Mouse (Mus musculus) gastrocnemius, adult 8-10 months (tissue): ENCODE results near the gene Mbd3. TPM values are rescaled to one million over a fixed set of nuclear protein-coding genes. Genes with fewer than 3 reads are reported as not detected.

Experiments
- DNase-seq, 2 experiments: peaks; one replicate each; pipeline ENCODE4 v3.0.0; 2022; ENCODE audit warnings: low spot score in 2 of 2
- microRNA-seq: library from miRNA; unstranded; fragments of <30 nt; microRNA quantifications from one replicate; pipeline ENCODE4 v1.2.0, GENCODE M21; 2022
- total RNA-seq, 4 experiments: library from RNA; stranded (reverse); gene quantifications; 2 replicates each; pipeline ENCODE4 v1.2.4; 2022

Mbd3 gene
- total RNA-seq, 4 experiments from 2014 or later: 120 to 138 (median 131) TPM

DNA sequence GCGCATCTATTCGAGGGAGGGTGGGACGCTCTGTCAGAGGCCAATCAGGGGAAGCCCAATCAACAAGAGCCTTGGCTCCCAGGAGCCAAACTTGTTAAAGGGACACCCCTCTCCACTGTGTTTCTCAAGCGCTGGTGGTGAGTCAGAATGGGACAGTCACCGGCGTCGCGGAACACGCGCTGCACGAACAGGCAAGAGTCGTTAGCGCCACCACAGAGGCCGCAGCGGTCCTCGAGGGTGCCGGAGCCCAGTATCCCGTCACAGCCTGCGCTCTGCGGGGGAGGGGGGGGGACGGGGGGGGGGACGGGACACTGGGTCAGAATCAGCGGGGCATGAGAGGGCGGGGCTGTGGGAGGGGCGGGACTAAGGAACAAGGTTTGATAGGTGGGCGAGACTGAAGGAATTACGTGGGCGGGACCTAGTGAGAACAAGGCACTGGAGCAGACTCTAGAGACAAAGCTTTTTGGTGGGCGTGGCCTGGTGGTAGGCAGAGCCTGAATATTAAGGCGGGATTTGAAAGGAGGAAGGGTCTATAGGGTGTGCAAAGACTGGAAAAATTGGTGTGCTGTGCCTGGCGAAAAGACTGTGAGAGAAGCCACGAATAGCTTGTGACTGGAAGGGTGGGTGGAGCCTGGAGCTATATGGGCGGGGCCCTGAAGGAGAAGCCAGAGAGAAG lies 56.5 kb downstream of the Mbd3 start:
- no peak for DNase-seq

Small RNA genes within 50 kb of the gene (microRNA-seq; reads per million reads assigned to microRNA genes)
- gene Gm22721: not detected

Other genes with a start within 250 kb of the Mbd3 start
- 10 to 100 TPM; 23.4 to 49.1 (median 31.4) TPM for gene Cirbp, start 233.6 kb downstream of the Mbd3 start, total RNA-seq
- 1 to 10 TPM; 4.3 to 7.8 (median 6.9) TPM for gene 1600002K03Rik, start 226.6 kb downstream of the Mbd3 start, total RNA-seq
- gene Efna2, start 220.1 kb downstream of the Mbd3 start, total RNA-seq: under 1 TPM; 0.19 to 0.48 (median 0.36) TPM
- gene Mum1, start 173.1 kb downstream of the Mbd3 start, total RNA-seq: 10 to 100 TPM; 12.7 to 16.9 (median 15.2) TPM
- 100 to 1,000 TPM; 576 to 623 (median 605) TPM for gene Ndufs7, start 150.4 kb downstream of the Mbd3 start, total RNA-seq
- gene Gamt, start 138.5 kb downstream of the Mbd3 start, total RNA-seq: 10 to 100 TPM; 19.5 to 33.6 (median 33.4) TPM
- gene Dazap1, start 138.1 kb downstream of the Mbd3 start, total RNA-seq: 10 to 100 TPM; 31.8 to 38.5 (median 34.6) TPM
- gene Rps15, start 107.1 kb downstream of the Mbd3 start, total RNA-seq: 100 to 1,000 TPM; 626 to 776 (median 688) TPM
- under 1 TPM; 0.24 to 0.54 (median 0.31) TPM for gene Apc2, start 103.6 kb downstream of the Mbd3 start, total RNA-seq
- gene 2310011J03Rik, start 79.0 kb downstream of the Mbd3 start, total RNA-seq: 1 to 10 TPM; 5.4 to 8.9 (median 6.6) TPM
- gene Pcsk4, start 70.1 kb downstream of the Mbd3 start, total RNA-seq: 1 to 10 TPM in 1 of 4 experiments, under 1 TPM in 3; 0.67 to 1.1 (median 0.91) TPM
- 1 to 10 TPM; 2.6 to 4.0 (median 3.2) TPM for gene Reep6, start 69.6 kb downstream of the Mbd3 start, total RNA-seq
- 10 to 100 TPM; 22.6 to 30.4 (median 26.9) TPM for gene Adamtsl5, start 51.1 kb downstream of the Mbd3 start, total RNA-seq
- gene Plk5, start 43.1 kb downstream of the Mbd3 start, total RNA-seq: under 1 TPM in 2 of 4 experiments, not detected in 2; 0.27 to 0.36 TPM
- gene Mex3d, start 11.9 kb downstream of the Mbd3 start, total RNA-seq: 1 to 10 TPM; 4.2 to 6.3 (median 4.7) TPM
- 100 to 1,000 TPM; 691 to 868 (median 797) TPM for gene Uqcr11, start 7.3 kb upstream of the Mbd3 start, total RNA-seq
- 10 to 100 TPM in 3 of 4 experiments, 1 to 10 TPM in 1; 9.9 to 13.1 (median 10.8) TPM for gene Tcf3, start 34.1 kb upstream of the Mbd3 start, total RNA-seq
- not detected for gene Onecut3, start 95.3 kb upstream of the Mbd3 start, total RNA-seq
- gene Atp8b3, start 139.6 kb upstream of the Mbd3 start, total RNA-seq: not detected
- 10 to 100 TPM in 2 of 4 experiments, 1 to 10 TPM in 2; 8.5 to 11.1 (median 10.1) TPM for gene Rexo1, start 162.0 kb upstream of the Mbd3 start, total RNA-seq
- gene Klf16, start 177.8 kb upstream of the Mbd3 start, total RNA-seq: 1 to 10 TPM; 1.1 to 2.0 (median 1.3) TPM
- 10 to 100 TPM; 70.5 to 80.7 (median 77.3) TPM for gene Abhd17a, start 190.8 kb upstream of the Mbd3 start, total RNA-seq
- 10 to 100 TPM; 17.4 to 21.2 (median 19.2) TPM for gene Scamp4, start 203.3 kb upstream of the Mbd3 start, total RNA-seq
- under 1 TPM in 3 of 4 experiments, not detected in 1; 0.29 to 0.43 (median 0.36) TPM for gene Adat3, start 203.3 kb upstream of the Mbd3 start, total RNA-seq
- under 1 TPM in 2 of 4 experiments, not detected in 2; 0.20 to 0.24 TPM for gene Gm49322, start 206.5 kb upstream of the Mbd3 start, total RNA-seq
- gene Csnk1g2, start 223.3 kb upstream of the Mbd3 start, total RNA-seq: 100 to 1,000 TPM; 124 to 147 (median 144) TPM